Mouse (Mus musculus) monocyte, adult 2 months (primary cell): ENCODE measurements around the gene Lrrc25.

Experiments used
- DNase-seq, 2 experiments: peaks; one replicate each; pipeline ENCODE4 v3.0.0; 2022; ENCODE audit warnings: low spot score in 2 of 2, low read depth in 1 of 2

The Lrrc25 gene

GRCm38 (mm10) chr8:70646369-70646768 is 30.4 kb downstream of the Lrrc25 start:
- DNase-seq = no peak

- no peak for DNase-seq
Observed at GRCm38 (mm10) chr8:70646775-70647174, 30.8 kb downstream of the Lrrc25 start.

GRCm38 (mm10) chr8:70647343-70648163 is 31.6 kb downstream of the Lrrc25 start:
- no peak for DNase-seq

- no peak for DNase-seq
Observed at GRCm38 (mm10) chr8:70648164-70648442, 32.1 kb downstream of the Lrrc25 start.

GRCm38 (mm10) chr8:70648921-70649320 is 33.0 kb downstream of the Lrrc25 start:
- DNase-seq = no peak

GRCm38 (mm10) chr8:70649324-70649723 is 33.4 kb downstream of the Lrrc25 start:
- no peak for DNase-seq

- DNase-seq = no peak
Observed at GRCm38 (mm10) chr8:70650351-70650750, 34.4 kb downstream of the Lrrc25 start.

GRCm38 (mm10) chr8:70653226-70653625 is 37.3 kb downstream of the Lrrc25 start:
- peak; percentile 61 to 73 for DNase-seq

- DNase-seq = no peak
Observed at GRCm38 (mm10) chr8:70654121-70654520, 38.2 kb downstream of the Lrrc25 start.

GRCm38 (mm10) chr8:70655469-70655868 is 39.5 kb downstream of the Lrrc25 start:
- DNase-seq = no peak

GRCm38 (mm10) chr8:70656193-70656790 is 40.3 kb downstream of the Lrrc25 start:
- no peak for DNase-seq

- no peak for DNase-seq
Observed at GRCm38 (mm10) chr8:70657214-70657613, 41.3 kb downstream of the Lrrc25 start.

GRCm38 (mm10) chr8:70657739-70658138 is 41.8 kb downstream of the Lrrc25 start:
- DNase-seq = no peak

GRCm38 (mm10) chr8:70658897-70659603 is 43.1 kb downstream of the Lrrc25 start:
- DNase-seq = no peak

GRCm38 (mm10) chr8:70659604-70660272 is 43.8 kb downstream of the Lrrc25 start:
- peak in 1 of 2 experiments; percentile 40 for DNase-seq

- no peak for DNase-seq
Observed at GRCm38 (mm10) chr8:70660273-70660725, 44.3 kb downstream of the Lrrc25 start, which contains the start of gene Pgpep1. Gene Pgpep1, minus strand, starts transcription at chr8:70660388.

- DNase-seq = no peak
Observed at GRCm38 (mm10) chr8:70663691-70664090, 47.7 kb downstream of the Lrrc25 start.

- no peak for DNase-seq
Observed at GRCm38 (mm10) chr8:70664631-70665030, 48.7 kb downstream of the Lrrc25 start.

GRCm38 (mm10) chr8:70665599-70665998 is 49.6 kb downstream of the Lrrc25 start:
- no peak for DNase-seq

- no peak for DNase-seq
Observed at GRCm38 (mm10) chr8:70667071-70667470, 51.1 kb downstream of the Lrrc25 start.
